Mouse (Mus musculus): ENCODE measurements around the gene Hnf1a. TPM values are rescaled to one million over a fixed set of nuclear protein-coding genes. Genes with fewer than 3 reads are reported as not detected.
A peak's percentile ranks its signal among the peaks of the same experiment; 100 is the strongest.
"Not testable (repeated sequence)": the region's sequence is repeated elsewhere in the genome, so short reads cannot be mapped to it uniquely, and the experiment has no call there.

Gene Hnf1a
- polyA plus RNA-seq, 1 experiment from 2014 or later, result not detected

DNA sequence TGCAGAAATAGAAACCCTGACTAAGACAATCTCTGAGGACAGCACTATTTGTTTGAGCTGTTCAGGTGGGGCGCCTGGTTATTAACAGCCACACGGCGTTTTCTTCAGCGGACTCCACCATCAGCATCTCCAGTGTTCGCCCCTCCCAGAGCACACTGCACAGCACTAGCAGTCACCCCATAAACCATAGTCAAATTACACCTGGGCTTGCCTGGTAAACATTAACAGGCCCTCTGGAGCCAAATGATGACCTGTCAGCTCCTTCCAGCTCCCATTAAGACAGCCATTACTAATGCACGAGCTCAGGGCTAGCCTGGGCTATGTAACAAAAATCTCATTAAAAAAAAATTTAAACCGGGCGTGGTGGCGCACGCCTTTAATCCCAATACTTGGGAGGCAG, 25.8 kb downstream of the Hnf1a start:
- ATAC-seq (ENCODE audit: insufficient read depth, low FRiP score, low TSS enrichment), result no peak
- Histone ChIP-seq H3K36me3 (ENCODE audit: control insufficient read depth, insufficient read depth, low read length) (peaks cover 7% of the 10 kb centered on the region), H3K9ac (ENCODE audit: low read length) (no peak overlapping the region), H3K9me3 (ENCODE audit: control insufficient read depth, low read length) (no peaks in the 10 kb centered on the region), H3K4me1 (ENCODE audit: control insufficient read depth, insufficient read depth, low read length) (peaks cover 5% of the 10 kb centered on the region; the same call in 1 of the 2 replicates), H3K4me3 (ENCODE audit: low read depth, low read length) (no peak overlapping the region), H3K27me3 (ENCODE audit: control insufficient read depth, insufficient read depth, low read length) (no peaks in the 10 kb centered on the region), H3K27ac (ENCODE audit: low read depth, low read length) (no peak overlapping the region), H3K4me2 (ENCODE audit: low read depth) (no peak overlapping the region)
- DNase-seq (ENCODE audit: low spot score), result no peak
- WGBS, result 96% methylated on average over 10 of the region's 10 CpGs

GRCm38 (mm10) chr5:114942766-114943130, 28.1 kb downstream of the Hnf1a start:
- Histone ChIP-seq H3K4me2 (ENCODE audit: low read depth) (peak overlapping the region; percentile 85), H3K9me3 (ENCODE audit: control insufficient read depth, low read length) (no peaks in the 10 kb centered on the region), H3K36me3 (ENCODE audit: control insufficient read depth, insufficient read depth, low read length) (peaks cover 4% of the 10 kb centered on the region), H3K4me1 (ENCODE audit: control insufficient read depth, insufficient read depth, low read length) (peaks cover 5% of the 10 kb centered on the region; the same call in 1 of the 2 replicates), H3K27ac (ENCODE audit: low read depth, low read length) (no peak overlapping the region), H3K27me3 (ENCODE audit: control insufficient read depth, insufficient read depth, low read length) (no peaks in the 10 kb centered on the region), H3K4me3 (ENCODE audit: low read depth, low read length) (peak overlapping the region; percentile 70), H3K9ac (ENCODE audit: low read length) (peak overlapping the region; percentile 73)
- DNase-seq (ENCODE audit: low spot score) (no peak), ATAC-seq (ENCODE audit: insufficient read depth, low FRiP score, low TSS enrichment) (no peak)
- 52% methylated on average over 4 of the region's 4 CpGs for WGBS

- Histone ChIP-seq H3K9me3 (ENCODE audit: control insufficient read depth, low read length) (no peaks in the 10 kb centered on the region), H3K4me2 (ENCODE audit: low read depth) (peak within 1 kb of the TSS; percentile 85), H3K4me3 (ENCODE audit: low read depth, low read length) (peak within 1 kb of the TSS; percentile 70), H3K9ac (ENCODE audit: low read length) (peak within 1 kb of the TSS; percentile 73), H3K27me3 (ENCODE audit: control insufficient read depth, insufficient read depth, low read length) (no peaks in the 10 kb centered on the region), H3K27ac (ENCODE audit: low read depth, low read length) (no peak within 1 kb of the TSS), H3K36me3 (ENCODE audit: control insufficient read depth, insufficient read depth, low read length) (peaks cover 2% of the 10 kb centered on the region; the same call in 1 of the 2 replicates), H3K4me1 (ENCODE audit: control insufficient read depth, insufficient read depth, low read length) (peaks cover 5% of the 10 kb centered on the region; the same call in 1 of the 2 replicates)
- ATAC-seq (ENCODE audit: insufficient read depth, low FRiP score, low TSS enrichment) (peak; percentile 89), DNase-seq (ENCODE audit: low spot score) (peak; percentile 88)
- WGBS, result 2% methylated on average over 39 of the region's 39 CpGs
Observed at GRCm38 (mm10) chr5:114942074-114942765, 28.7 kb downstream of the Hnf1a start, which contains the start of gene 2210016L21Rik. Gene 2210016L21Rik (plus strand): TSS chr5:114942158.

- H3K9ac ChIP-seq (ENCODE audit: low read length); ATAC-seq (ENCODE audit: insufficient read depth, low FRiP score, low TSS enrichment); H3K4me1 ChIP-seq (ENCODE audit: control insufficient read depth, insufficient read depth, low read length); DNase-seq (ENCODE audit: low spot score); H3K27me3 ChIP-seq (ENCODE audit: control insufficient read depth, insufficient read depth, low read length); H3K27ac ChIP-seq (ENCODE audit: low read depth, low read length); H3K9me3 ChIP-seq (ENCODE audit: control insufficient read depth, low read length); H3K4me2 ChIP-seq (ENCODE audit: low read depth); H3K4me3 ChIP-seq (ENCODE audit: low read depth, low read length); H3K36me3 ChIP-seq (ENCODE audit: control insufficient read depth, insufficient read depth, low read length): not testable (repeated sequence)
- whole genome bisulfite sequencing, result 56% methylated on average over 3 of the region's 3 CpGs
Observed at GRCm38 (mm10) chr5:114941138-114941537, 29.8 kb downstream of the Hnf1a start.

- Histone ChIP-seq H3K4me3 (ENCODE audit: low read depth, low read length) (no peak overlapping the region), H3K9ac (ENCODE audit: low read length) (no peak overlapping the region), H3K4me1 (ENCODE audit: control insufficient read depth, insufficient read depth, low read length) (no peaks in the 10 kb centered on the region), H3K27ac (ENCODE audit: low read depth, low read length) (0 out of 2 replicates have a peak overlapping the region, but pooled peaks have one; percentile 27), H3K4me2 (ENCODE audit: low read depth) (no peak overlapping the region), H3K27me3 (ENCODE audit: control insufficient read depth, insufficient read depth, low read length) (no peaks in the 10 kb centered on the region), H3K9me3 (ENCODE audit: control insufficient read depth, low read length) (no peaks in the 10 kb centered on the region), H3K36me3 (ENCODE audit: control insufficient read depth, insufficient read depth, low read length) (no peaks in the 10 kb centered on the region)
- peak; percentile 48 for DNase-seq (ENCODE audit: low spot score)
- no peak for ATAC-seq (ENCODE audit: insufficient read depth, low FRiP score, low TSS enrichment)
- 15% methylated on average over 3 of the region's 3 CpGs for WGBS
Observed at GRCm38 (mm10) chr5:114935838-114936237, 35.1 kb downstream of the Hnf1a start.

DNA sequence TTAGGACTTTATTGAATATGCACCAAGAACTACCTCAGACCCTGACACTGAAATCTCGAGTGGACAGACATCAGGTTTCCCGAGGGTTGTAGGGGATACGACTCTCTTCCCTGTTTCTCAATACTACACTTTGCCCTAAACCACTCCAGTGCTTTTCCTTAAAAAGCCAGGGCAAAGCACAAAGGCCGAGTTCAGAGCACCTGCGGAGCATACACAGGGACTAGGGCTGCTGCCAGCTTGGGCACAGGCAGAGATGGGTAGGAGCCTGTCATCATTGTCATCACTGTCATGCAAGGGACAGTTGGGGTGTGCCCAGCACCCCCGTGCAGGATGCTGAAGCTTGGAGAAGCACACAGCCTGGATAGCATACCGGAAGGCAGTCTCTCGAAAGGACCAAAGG, 37.7 kb downstream of the Hnf1a start:
- H3K36me3 ChIP-seq (ENCODE audit: control insufficient read depth, insufficient read depth, low read length), result no peaks in the 10 kb centered on the region
- no peak overlapping the region for H3K9ac ChIP-seq (ENCODE audit: low read length)
- H3K9me3 ChIP-seq (ENCODE audit: control insufficient read depth, low read length), result no peaks in the 10 kb centered on the region
- no peak for ATAC-seq (ENCODE audit: insufficient read depth, low FRiP score, low TSS enrichment)
- no peaks in the 10 kb centered on the region for H3K4me1 ChIP-seq (ENCODE audit: control insufficient read depth, insufficient read depth, low read length)
- H3K27ac ChIP-seq (ENCODE audit: low read depth, low read length), result no peak overlapping the region
- no peaks in the 10 kb centered on the region for H3K27me3 ChIP-seq (ENCODE audit: control insufficient read depth, insufficient read depth, low read length)
- 88% methylated on average over 8 of the region's 8 CpGs for WGBS
- H3K4me3 ChIP-seq (ENCODE audit: low read depth, low read length), result no peak overlapping the region
- H3K4me2 ChIP-seq (ENCODE audit: low read depth), result no peak overlapping the region
- DNase-seq (ENCODE audit: low spot score), result no peak

DNA sequence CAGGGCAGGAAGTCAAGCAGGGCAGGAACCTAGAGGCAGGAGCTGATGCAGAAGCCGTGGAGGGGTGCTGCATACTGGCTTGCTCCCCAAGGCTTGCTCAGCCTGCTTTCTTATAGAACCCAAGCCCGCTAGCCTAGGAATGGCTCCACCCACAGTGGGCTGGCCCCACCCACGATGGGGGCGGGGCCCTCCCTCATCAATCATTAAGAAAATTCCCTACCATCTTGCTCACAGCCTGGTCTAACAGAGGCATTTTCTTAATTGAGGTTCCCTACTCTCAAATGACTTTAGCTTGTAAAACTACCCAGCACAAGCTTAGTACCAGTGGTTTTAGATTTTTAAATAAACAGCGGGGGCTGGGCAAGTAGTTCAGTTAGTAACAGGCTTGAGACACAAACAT, 39.3 kb downstream of the Hnf1a start:
- Histone ChIP-seq H3K27ac (ENCODE audit: low read depth, low read length) (no peak overlapping the region), H3K9me3 (ENCODE audit: control insufficient read depth, low read length) (no peaks in the 10 kb centered on the region), H3K4me2 (ENCODE audit: low read depth) (no peak overlapping the region), H3K36me3 (ENCODE audit: control insufficient read depth, insufficient read depth, low read length) (no peaks in the 10 kb centered on the region), H3K4me1 (ENCODE audit: control insufficient read depth, insufficient read depth, low read length) (no peaks in the 10 kb centered on the region), H3K4me3 (ENCODE audit: low read depth, low read length) (no peak overlapping the region), H3K9ac (ENCODE audit: low read length) (no peak overlapping the region), H3K27me3 (ENCODE audit: control insufficient read depth, insufficient read depth, low read length) (no peaks in the 10 kb centered on the region)
- DNase-seq (ENCODE audit: low spot score) (no peak), ATAC-seq (ENCODE audit: insufficient read depth, low FRiP score, low TSS enrichment) (no peak)
- 67% methylated on average over 5 of the region's 5 CpGs for WGBS

DNA sequence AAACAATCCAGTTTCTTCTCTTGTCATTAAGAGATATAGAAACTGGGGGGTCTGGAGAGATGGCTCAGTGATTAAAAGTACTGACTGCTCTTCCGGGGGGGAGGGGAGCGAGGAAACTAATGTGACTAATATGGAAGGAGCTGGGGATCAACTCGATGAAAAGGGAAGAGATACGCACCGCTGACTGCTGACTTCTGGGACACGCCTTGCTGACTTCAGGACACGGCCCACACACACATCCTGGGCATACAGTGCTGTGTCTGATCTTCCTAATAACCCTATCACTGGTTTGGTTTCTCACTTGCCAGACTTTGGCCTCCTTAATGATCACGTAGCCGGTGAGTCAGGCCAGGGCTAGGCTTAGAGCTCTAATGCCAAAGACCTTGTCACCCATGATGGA, 44.1 kb downstream of the Hnf1a start:
- Histone ChIP-seq H3K9ac (ENCODE audit: low read length) (no peak overlapping the region), H3K4me3 (ENCODE audit: low read depth, low read length) (no peak overlapping the region), H3K27me3 (ENCODE audit: control insufficient read depth, insufficient read depth, low read length) (no peaks in the 10 kb centered on the region), H3K9me3 (ENCODE audit: control insufficient read depth, low read length) (no peaks in the 10 kb centered on the region), H3K4me1 (ENCODE audit: control insufficient read depth, insufficient read depth, low read length) (no peaks in the 10 kb centered on the region), H3K27ac (ENCODE audit: low read depth, low read length) (no peak overlapping the region), H3K36me3 (ENCODE audit: control insufficient read depth, insufficient read depth, low read length) (no peaks in the 10 kb centered on the region), H3K4me2 (ENCODE audit: low read depth) (no peak overlapping the region)
- WGBS, result 84% methylated on average over 9 of the region's 9 CpGs
- DNase-seq (ENCODE audit: low spot score), result no peak
- ATAC-seq (ENCODE audit: insufficient read depth, low FRiP score, low TSS enrichment), result no peak

- Histone ChIP-seq H3K27ac (ENCODE audit: low read depth, low read length) (no peak overlapping the region), H3K4me3 (ENCODE audit: low read depth, low read length) (no peak overlapping the region), H3K9me3 (ENCODE audit: control insufficient read depth, low read length) (no peaks in the 10 kb centered on the region), H3K27me3 (ENCODE audit: control insufficient read depth, insufficient read depth, low read length) (no peaks in the 10 kb centered on the region), H3K36me3 (ENCODE audit: control insufficient read depth, insufficient read depth, low read length) (no peaks in the 10 kb centered on the region), H3K9ac (ENCODE audit: low read length) (no peak overlapping the region), H3K4me2 (ENCODE audit: low read depth) (no peak overlapping the region), H3K4me1 (ENCODE audit: control insufficient read depth, insufficient read depth, low read length) (no peaks in the 10 kb centered on the region)
- DNase-seq (ENCODE audit: low spot score) (no peak), ATAC-seq (ENCODE audit: insufficient read depth, low FRiP score, low TSS enrichment) (no peak)
- 65% methylated on average over 1 of the region's 1 CpGs for WGBS
Observed at GRCm38 (mm10) chr5:114926153-114926684, 44.7 kb downstream of the Hnf1a start.

Measured in neural tube, embryonic 11.5 days (tissue).